Mouse (Mus musculus) embryonic facial prominence, embryonic 12.5 days (tissue): ENCODE measurements around the gene Gpx2. TPM values are rescaled to one million over a fixed set of nuclear protein-coding genes. Genes with fewer than 3 reads are reported as not detected.
A peak's percentile ranks its signal among the peaks of the same experiment; 100 is the strongest.

Experiments used
- ATAC-seq: fragments of 200-750 bp; cut with Nextera tagmentation; 2 replicates; pipeline ENCODE4 v1.8.0; 2017; ENCODE audit not compliant: insufficient number of reproducible peaks, insufficient read depth, low FRiP score, low TSS enrichment
- H3K27ac ChIP-seq: fragments of 300-500 bp; sonication (generic); 2 replicates; pipeline ENCODE4 v1.5.1; 2016; ENCODE audit warnings: mild to moderate bottlenecking
- H3K27me3 ChIP-seq: fragments of 300-500 bp; sonication (generic); 2 replicates; pipeline ENCODE4 v1.6.1; 2016; ENCODE audit warnings: mild to moderate bottlenecking, moderate library complexity
- H3K36me3 ChIP-seq: fragments of 300-500 bp; sonication (generic); 2 replicates; pipeline ENCODE4 v1.6.1; 2016; ENCODE audit warnings: mild to moderate bottlenecking
- H3K4me1 ChIP-seq: fragments of 300-500 bp; sonication (generic); 2 replicates; pipeline ENCODE4 v1.6.1; 2016
- H3K4me2 ChIP-seq: fragments of 300-500 bp; sonication (generic); replicated peaks from 2 replicates; pipeline ENCODE4 v1.6.1; 2016; ENCODE audit warnings: mild to moderate bottlenecking, moderate library complexity
- H3K4me3 ChIP-seq: fragments of 300-500 bp; sonication (generic); 2 replicates; pipeline ENCODE4 v1.5.1; 2016; ENCODE audit warnings: mild to moderate bottlenecking
- H3K9ac ChIP-seq: fragments of 300-500 bp; sonication (generic); 2 replicates; pipeline ENCODE4 v1.6.1; 2016; ENCODE audit warnings: mild to moderate bottlenecking, moderate library complexity
- H3K9me3 ChIP-seq: fragments of 300-500 bp; sonication (generic); 2 replicates; pipeline ENCODE4 v1.6.1; 2016; ENCODE audit warnings: mild to moderate bottlenecking, moderate library complexity
- WGBS: fragments of 180-500 bp; shearing (Covaris S2); methylation state at CpG from one replicate; pipeline ENCODE4 v1.1.7; 2016; 5-methylcytosine and 5-hydroxymethylcytosine counted together
- polyA plus RNA-seq: library from polyadenylated mRNA; unstranded; fragments of >200 nt; fragmentation: Nextera tagmentation; extraction: Ambion mirVana; gene quantifications from 2 replicates; pipeline ENCODE4 v1.2.1, GENCODE M21; 2016

Gpx2 gene
- 1.1 and 2.0 TPM in 2 replicates for polyA plus RNA-seq

GRCm38 (mm10) chr12:76795350-76795749 lies at the start of gene Gpx2:
TSS of gene Gpx2 (minus strand) at chr12:76795554.
- Histone ChIP-seq H3K4me3 (no peak within 1 kb of the TSS), H3K9ac (no peak within 1 kb of the TSS), H3K36me3 (no peaks in the 10 kb centered on the region), H3K27ac (no peak within 1 kb of the TSS), H3K9me3 (no peaks in the 10 kb centered on the region), H3K4me2 (no peak within 1 kb of the TSS), H3K27me3 (no peaks in the 10 kb centered on the region), H3K4me1 (0 out of 2 replicates have a peak, but pooled peaks cover 5% of the 10 kb centered on the region)
- no peak for ATAC-seq
- WGBS = 65% methylated on average over 5 of the region's 5 CpGs

GRCm38 (mm10) chr12:76844346-76845061 lies 49.1 kb upstream of the Gpx2 start:
- H3K9me3 ChIP-seq = no peaks in the 10 kb centered on the region
- no peak overlapping the region for H3K9ac ChIP-seq
- no peaks in the 10 kb centered on the region for H3K27me3 ChIP-seq
- no peaks in the 10 kb centered on the region for H3K4me1 ChIP-seq
- H3K36me3 ChIP-seq = no peaks in the 10 kb centered on the region
- no peak overlapping the region for H3K27ac ChIP-seq
- no peak overlapping the region for H3K4me3 ChIP-seq
- H3K4me2 ChIP-seq = no peak overlapping the region
- no peak for ATAC-seq
- WGBS = 92% methylated on average over 15 of the region's 15 CpGs

- 82% methylated on average over 6 of the region's 6 CpGs for WGBS
- Histone ChIP-seq H3K9me3 (no peaks in the 10 kb centered on the region), H3K9ac (no peak overlapping the region), H3K4me3 (no peak overlapping the region), H3K27me3 (no peaks in the 10 kb centered on the region), H3K4me1 (peaks cover 8% of the 10 kb centered on the region; the same call in 1 of the 2 replicates), H3K27ac (no peak overlapping the region), H3K36me3 (no peaks in the 10 kb centered on the region), H3K4me2 (no peak overlapping the region)
- no peak for ATAC-seq
Measured at GRCm38 (mm10) chr12:76840081-76840480, 44.7 kb upstream of the Gpx2 start.

GRCm38 (mm10) chr12:76839298-76839697 lies 43.9 kb upstream of the Gpx2 start:
- H3K4me2 ChIP-seq = no peak overlapping the region
- WGBS = 94% methylated on average over 4 of the region's 4 CpGs
- no peaks in the 10 kb centered on the region for H3K36me3 ChIP-seq
- H3K27me3 ChIP-seq = no peaks in the 10 kb centered on the region
- H3K4me1 ChIP-seq = peaks cover 8% of the 10 kb centered on the region; the same call in 1 of the 2 replicates
- no peak for ATAC-seq
- no peak overlapping the region for H3K4me3 ChIP-seq
- H3K9me3 ChIP-seq = no peaks in the 10 kb centered on the region
- no peak overlapping the region for H3K27ac ChIP-seq
- no peak overlapping the region for H3K9ac ChIP-seq

- ATAC-seq = no peak
- Histone ChIP-seq H3K9ac (peak overlapping the region; percentile 68), H3K27ac (peak overlapping the region; percentile 55; the same call in 1 of the 2 replicates), H3K4me1 (peaks cover 8% of the 10 kb centered on the region; the same call in 1 of the 2 replicates), H3K36me3 (no peaks in the 10 kb centered on the region), H3K4me3 (peak overlapping the region; percentile 59), H3K9me3 (no peaks in the 10 kb centered on the region), H3K4me2 (peak overlapping the region; percentile 65), H3K27me3 (no peaks in the 10 kb centered on the region)
- WGBS = 14% methylated on average over 21 of the region's 21 CpGs
Measured at GRCm38 (mm10) chr12:76837844-76838650, 42.7 kb upstream of the Gpx2 start.

GRCm38 (mm10) chr12:76837101-76837843 lies 41.9 kb upstream of the Gpx2 start:
- Histone ChIP-seq H3K27ac (peak overlapping the region; percentile 55; the same call in 1 of the 2 replicates), H3K4me1 (peaks cover 8% of the 10 kb centered on the region; the same call in 1 of the 2 replicates), H3K9ac (peak overlapping the region; percentile 68), H3K9me3 (no peaks in the 10 kb centered on the region), H3K27me3 (no peaks in the 10 kb centered on the region), H3K4me3 (peak overlapping the region; percentile 59), H3K4me2 (peak overlapping the region; percentile 65), H3K36me3 (no peaks in the 10 kb centered on the region)
- ATAC-seq = peak; percentile 96
- WGBS = under 1% methylated on average over 43 of the region's 43 CpGs

- Histone ChIP-seq H3K4me3 (no peak overlapping the region), H3K4me1 (no peaks in the 10 kb centered on the region), H3K36me3 (no peaks in the 10 kb centered on the region), H3K27ac (no peak overlapping the region), H3K27me3 (no peaks in the 10 kb centered on the region), H3K9me3 (no peaks in the 10 kb centered on the region), H3K9ac (no peak overlapping the region), H3K4me2 (no peak overlapping the region)
- WGBS = 8% methylated on average over 3 of the region's 3 CpGs
- no peak for ATAC-seq
Measured at GRCm38 (mm10) chr12:76832704-76833103, 37.4 kb upstream of the Gpx2 start.

GRCm38 (mm10) chr12:76825283-76825682 lies 29.9 kb upstream of the Gpx2 start:
- WGBS = 64% methylated on average over 4 of the region's 4 CpGs
- no peak overlapping the region for H3K9ac ChIP-seq
- H3K4me2 ChIP-seq = no peak overlapping the region
- H3K36me3 ChIP-seq = no peaks in the 10 kb centered on the region
- H3K9me3 ChIP-seq = no peaks in the 10 kb centered on the region
- no peak overlapping the region for H3K27ac ChIP-seq
- peaks cover 24% of the 10 kb centered on the region for H3K27me3 ChIP-seq
- no peak overlapping the region for H3K4me3 ChIP-seq
- peaks cover 16% of the 10 kb centered on the region; the same call in 1 of the 2 replicates for H3K4me1 ChIP-seq
- ATAC-seq = no peak

GRCm38 (mm10) chr12:76822651-76823041 lies 27.3 kb upstream of the Gpx2 start, which contains the start of gene Rab15:
TSS of gene Rab15 (minus strand) at chr12:76822908.
- peaks cover 23% of the 10 kb centered on the region; the same call in 1 of the 2 replicates for H3K4me1 ChIP-seq
- peak within 1 kb of the TSS; percentile 90 for H3K4me2 ChIP-seq
- no peaks in the 10 kb centered on the region for H3K36me3 ChIP-seq
- H3K27me3 ChIP-seq = peaks cover 38% of the 10 kb centered on the region
- H3K27ac ChIP-seq = 0 out of 2 replicates have a peak within 1 kb of the TSS, but pooled peaks have one; percentile 17
- H3K9ac ChIP-seq = peak within 1 kb of the TSS; percentile 82
- WGBS = 2% methylated on average over 14 of the region's 17 CpGs
- peak within 1 kb of the TSS; percentile 70 for H3K4me3 ChIP-seq
- ATAC-seq = 0 out of 2 replicates have a peak, but pooled peaks have one; percentile 8
- no peaks in the 10 kb centered on the region for H3K9me3 ChIP-seq

GRCm38 (mm10) chr12:76822002-76822650 lies 26.8 kb upstream of the Gpx2 start:
- H3K4me2 ChIP-seq = peak overlapping the region; percentile 90
- under 1% methylated on average over 39 of the region's 66 CpGs for WGBS
- peak; percentile 42 for ATAC-seq
- no peaks in the 10 kb centered on the region for H3K9me3 ChIP-seq
- H3K27ac ChIP-seq = 0 out of 2 replicates have a peak overlapping the region, but pooled peaks have one; percentile 17
- peak overlapping the region; percentile 70 for H3K4me3 ChIP-seq
- peaks cover 38% of the 10 kb centered on the region for H3K27me3 ChIP-seq
- H3K4me1 ChIP-seq = peaks cover 28% of the 10 kb centered on the region; the same call in 1 of the 2 replicates
- H3K9ac ChIP-seq = peak overlapping the region; percentile 82
- H3K36me3 ChIP-seq = no peaks in the 10 kb centered on the region

- peak overlapping the region; percentile 90 for H3K4me2 ChIP-seq
- H3K27me3 ChIP-seq = peaks cover 38% of the 10 kb centered on the region
- no peaks in the 10 kb centered on the region for H3K9me3 ChIP-seq
- peaks cover 29% of the 10 kb centered on the region for H3K4me1 ChIP-seq
- no peak overlapping the region for H3K4me3 ChIP-seq
- WGBS = 42% methylated on average over 4 of the region's 4 CpGs
- H3K9ac ChIP-seq = no peak overlapping the region
- no peak for ATAC-seq
- H3K36me3 ChIP-seq = no peaks in the 10 kb centered on the region
- no peak overlapping the region for H3K27ac ChIP-seq
Measured at GRCm38 (mm10) chr12:76820615-76821014, 25.3 kb upstream of the Gpx2 start.
